Mouse (Mus musculus): ENCODE data around the gene Rfc2.

Gene Rfc2

DNA sequence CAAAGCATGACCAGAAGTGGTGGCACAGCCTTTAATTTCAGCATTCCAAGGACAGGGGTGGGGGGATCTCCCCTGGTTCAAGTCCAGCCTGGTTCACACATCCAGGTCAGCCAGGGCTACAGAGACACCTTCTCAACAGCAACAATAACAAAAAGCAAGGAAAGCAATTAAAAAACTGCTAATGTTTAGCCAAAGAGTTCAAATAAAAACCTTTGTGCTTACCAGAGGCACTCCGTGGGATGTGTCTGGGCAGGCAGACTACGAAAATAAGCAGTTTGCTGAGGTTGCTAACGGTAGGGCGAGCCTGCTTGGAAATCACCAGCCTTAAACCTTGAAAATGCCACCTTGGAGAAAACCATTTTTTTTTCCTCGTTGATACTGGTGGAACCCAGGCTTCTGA lies at the start of gene Rfc2:
TSS of gene Rfc2 (plus strand) at position 221 of the 400 bp plus-strand sequence.
- DNase-seq (ENCODE audit: low spot score) = no peak

GRCm38 (mm10) chr5:134531585-134531984 lies 49.6 kb upstream of the Rfc2 start:
- no peak for DNase-seq (ENCODE audit: low spot score)

DNA sequence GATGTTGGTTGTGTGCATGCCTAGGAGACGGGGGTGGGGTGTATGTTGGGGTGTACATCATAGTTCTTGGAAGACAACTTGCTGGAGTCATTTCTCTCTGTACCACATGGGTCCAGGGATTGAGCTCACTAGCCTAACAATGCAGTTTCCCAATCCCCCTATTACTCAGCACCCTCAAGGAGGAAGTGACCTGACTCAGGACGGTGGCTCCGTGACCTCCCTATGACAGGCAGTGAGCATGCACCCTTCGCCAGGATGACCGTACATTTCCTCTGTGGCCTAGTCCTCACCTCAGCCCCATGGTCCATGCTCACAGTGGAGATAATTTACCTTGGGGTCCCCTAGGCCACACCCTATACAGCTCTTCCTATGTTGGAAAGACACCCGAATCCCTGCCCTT lies 48.7 kb upstream of the Rfc2 start:
- no peak for DNase-seq (ENCODE audit: low spot score)

DNA sequence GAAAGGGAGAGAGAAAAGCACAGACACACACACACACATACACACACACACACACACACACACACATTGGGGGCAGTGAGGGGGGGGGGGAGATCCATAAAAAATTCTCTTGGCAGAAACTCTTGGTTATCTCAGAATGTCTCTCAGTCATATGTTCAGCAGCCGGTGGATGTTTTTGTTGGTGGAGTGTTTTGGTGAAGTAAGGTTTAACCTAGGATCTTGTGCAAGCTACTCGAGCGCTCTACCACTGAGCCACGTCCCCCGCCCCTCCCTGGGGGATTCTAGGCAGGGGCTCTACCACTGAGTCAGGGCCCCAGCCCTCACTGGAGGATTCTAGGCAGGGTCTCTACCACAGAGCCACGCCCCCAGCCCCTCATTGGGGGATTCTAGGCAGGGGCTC lies 45.1 kb upstream of the Rfc2 start:
- DNase-seq (ENCODE audit: low spot score) = no peak

- no peak for DNase-seq (ENCODE audit: low spot score)
Observed at GRCm38 (mm10) chr5:134539891-134540290, 41.3 kb upstream of the Rfc2 start.

GRCm38 (mm10) chr5:134540881-134541280 lies 40.3 kb upstream of the Rfc2 start:
- DNase-seq (ENCODE audit: low spot score) = no peak

DNA sequence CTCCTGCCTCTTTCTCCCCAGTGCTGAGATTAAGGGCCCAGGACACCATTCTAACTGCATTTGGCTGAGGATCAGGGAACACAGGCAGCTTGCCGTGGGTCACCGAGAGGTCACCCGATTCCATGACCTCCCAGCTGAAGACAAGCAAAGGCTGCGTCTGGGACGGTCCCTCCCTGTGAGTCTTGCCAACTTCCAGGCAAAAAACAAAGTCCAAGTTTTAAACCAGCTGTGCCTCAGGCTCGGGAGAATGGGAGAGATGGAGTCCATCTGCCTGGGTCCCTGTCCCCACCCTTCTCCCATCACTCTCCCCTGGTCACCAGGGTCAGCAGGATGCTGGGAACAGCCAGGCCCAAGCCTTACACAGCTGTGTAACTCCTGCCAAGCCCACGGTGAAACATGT lies 39.5 kb upstream of the Rfc2 start:
- DNase-seq (ENCODE audit: low spot score) = no peak

DNA sequence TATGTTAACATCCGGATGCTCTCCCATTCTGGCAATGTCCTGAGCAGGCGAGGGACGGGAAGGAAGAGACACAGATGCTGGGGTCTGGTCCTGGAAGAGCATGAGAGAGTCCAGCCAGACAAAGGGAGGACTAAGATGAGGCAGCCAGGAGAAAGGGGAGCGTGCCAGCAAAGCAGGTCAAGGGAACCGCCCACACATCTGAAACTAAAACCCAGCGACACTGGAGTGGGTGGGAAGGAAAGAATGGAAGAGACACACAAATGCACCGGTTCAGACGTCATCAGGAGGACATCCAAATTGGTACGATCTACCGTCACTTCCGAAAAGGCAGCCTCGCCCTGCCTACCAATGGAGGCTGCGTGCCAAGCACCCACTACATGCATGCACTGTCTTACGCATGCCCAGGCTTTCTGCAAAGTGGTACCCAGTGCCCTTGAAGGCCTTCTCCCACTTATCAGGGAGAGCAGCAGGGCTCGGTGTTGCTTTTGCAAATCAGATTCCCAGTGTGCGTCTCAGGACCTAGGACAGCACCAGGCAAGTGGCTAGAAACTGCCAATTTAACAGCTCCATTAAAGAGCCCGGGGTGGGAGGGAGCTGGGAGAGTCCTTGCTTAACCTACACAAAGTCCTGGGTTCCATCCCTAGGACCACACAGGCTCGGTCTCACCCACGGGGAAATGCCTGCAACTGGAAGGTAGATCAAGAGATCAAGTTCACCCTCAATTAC lies 36.5 kb upstream of the Rfc2 start:
- DNase-seq (ENCODE audit: low spot score) = no peak

DNA sequence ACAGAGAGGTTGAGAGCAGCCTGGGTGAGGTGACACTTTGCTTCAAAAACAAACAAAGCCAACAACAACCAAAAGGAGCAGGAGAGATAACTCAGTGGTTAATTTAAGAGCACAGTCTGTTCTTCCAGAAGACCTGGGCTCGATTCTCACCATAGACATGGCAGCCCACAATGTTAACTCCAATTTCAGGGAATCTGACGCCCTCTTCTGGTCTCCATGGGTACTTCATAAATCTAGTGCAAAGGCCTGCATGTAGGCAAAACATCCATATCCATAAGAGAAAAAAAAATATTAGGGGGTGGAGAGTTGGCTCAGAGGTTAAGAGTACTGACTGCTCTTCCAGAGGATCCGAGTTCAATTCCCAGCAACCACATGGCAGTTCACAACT lies 35.9 kb upstream of the Rfc2 start:
- no peak for DNase-seq (ENCODE audit: low spot score)

DNA sequence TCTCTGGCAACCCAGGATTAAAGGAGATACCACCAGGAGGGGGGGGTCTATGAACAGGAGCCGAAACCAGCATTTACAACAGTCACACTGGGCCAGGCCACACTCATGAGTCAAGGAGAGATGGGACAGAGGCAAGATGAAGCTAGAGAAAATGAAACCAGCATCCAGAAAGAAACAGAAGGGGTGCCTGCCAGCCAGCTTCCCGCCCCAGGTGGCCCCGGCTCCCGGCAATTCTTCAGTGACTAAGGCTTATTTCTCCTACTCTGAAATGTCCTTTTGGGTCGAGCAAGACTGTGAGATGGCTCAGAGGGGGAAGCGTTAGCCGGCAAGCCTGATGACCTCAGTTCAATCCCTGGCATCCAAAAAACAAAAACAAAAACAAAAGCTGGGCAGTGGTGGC lies 34.4 kb upstream of the Rfc2 start:
- no peak for DNase-seq (ENCODE audit: low spot score)

DNA sequence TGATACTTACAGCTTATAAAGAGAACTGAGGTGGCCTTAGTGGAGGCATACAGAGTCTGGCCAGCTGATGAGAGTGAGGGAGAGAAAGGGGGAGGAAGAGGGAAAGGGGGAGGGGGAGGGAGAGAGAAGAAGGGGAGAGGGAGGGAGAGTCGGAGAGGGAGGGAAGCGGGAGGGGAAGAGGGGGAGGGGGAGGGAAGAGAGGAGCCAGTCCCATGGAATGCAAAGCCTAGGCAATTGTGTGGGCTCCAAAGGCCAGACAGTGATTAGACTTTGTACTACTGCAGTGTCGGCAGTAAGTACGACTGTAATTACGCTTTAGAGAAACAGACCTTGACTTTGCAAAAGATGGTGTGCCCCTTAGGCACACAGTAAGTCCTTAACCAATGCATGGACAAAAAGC lies 32.9 kb upstream of the Rfc2 start:
- no peak for DNase-seq (ENCODE audit: low spot score)

DNA sequence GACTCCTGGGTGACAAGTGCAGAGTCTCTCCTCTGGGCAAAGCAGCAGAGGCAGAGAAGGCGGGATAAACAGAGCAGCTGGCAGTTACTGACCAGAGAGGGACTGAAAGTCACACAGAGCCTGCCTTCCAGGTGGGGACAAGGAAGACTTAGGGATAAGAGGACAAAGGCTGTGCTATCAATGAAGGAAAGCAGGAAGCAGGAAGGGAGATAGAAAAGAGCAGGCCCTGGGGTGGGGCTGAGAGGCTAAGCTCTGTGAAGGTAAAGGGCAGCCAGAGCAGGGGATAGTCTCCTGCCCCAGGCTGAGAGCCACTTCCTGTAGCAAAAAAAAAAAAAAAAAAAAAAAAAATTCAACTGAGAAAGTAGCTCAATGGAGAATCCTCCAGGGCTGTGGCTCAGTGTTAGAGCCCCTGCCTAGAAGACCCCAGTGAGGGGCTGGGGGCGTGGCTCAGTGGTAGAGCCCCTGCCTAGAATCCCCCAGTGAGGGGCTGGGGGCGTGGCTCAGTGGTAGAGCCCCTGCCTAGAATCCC lies 31.5 kb upstream of the Rfc2 start:
- no peak for DNase-seq (ENCODE audit: low spot score)

DNA sequence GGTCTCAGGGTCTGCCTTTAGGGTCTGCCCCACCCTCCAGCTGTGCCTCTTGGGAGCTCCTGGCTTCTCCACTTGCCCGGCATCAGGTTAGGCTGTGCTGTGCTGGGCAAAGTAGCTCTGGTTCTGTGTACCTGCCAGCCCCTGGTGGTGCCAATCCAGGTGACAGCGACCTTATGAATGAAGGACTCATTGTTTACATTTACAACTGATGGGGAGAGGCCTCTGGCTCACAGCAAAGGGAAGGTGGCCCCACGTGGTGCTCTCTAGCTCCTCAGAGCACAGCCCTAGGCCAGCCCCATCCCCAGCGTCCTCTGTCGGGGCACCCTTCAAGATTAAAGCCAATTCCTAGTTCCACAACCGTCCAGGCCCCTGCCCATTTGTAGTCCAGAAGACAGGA lies 30.3 kb upstream of the Rfc2 start:
- DNase-seq (ENCODE audit: low spot score) = no peak

DNA sequence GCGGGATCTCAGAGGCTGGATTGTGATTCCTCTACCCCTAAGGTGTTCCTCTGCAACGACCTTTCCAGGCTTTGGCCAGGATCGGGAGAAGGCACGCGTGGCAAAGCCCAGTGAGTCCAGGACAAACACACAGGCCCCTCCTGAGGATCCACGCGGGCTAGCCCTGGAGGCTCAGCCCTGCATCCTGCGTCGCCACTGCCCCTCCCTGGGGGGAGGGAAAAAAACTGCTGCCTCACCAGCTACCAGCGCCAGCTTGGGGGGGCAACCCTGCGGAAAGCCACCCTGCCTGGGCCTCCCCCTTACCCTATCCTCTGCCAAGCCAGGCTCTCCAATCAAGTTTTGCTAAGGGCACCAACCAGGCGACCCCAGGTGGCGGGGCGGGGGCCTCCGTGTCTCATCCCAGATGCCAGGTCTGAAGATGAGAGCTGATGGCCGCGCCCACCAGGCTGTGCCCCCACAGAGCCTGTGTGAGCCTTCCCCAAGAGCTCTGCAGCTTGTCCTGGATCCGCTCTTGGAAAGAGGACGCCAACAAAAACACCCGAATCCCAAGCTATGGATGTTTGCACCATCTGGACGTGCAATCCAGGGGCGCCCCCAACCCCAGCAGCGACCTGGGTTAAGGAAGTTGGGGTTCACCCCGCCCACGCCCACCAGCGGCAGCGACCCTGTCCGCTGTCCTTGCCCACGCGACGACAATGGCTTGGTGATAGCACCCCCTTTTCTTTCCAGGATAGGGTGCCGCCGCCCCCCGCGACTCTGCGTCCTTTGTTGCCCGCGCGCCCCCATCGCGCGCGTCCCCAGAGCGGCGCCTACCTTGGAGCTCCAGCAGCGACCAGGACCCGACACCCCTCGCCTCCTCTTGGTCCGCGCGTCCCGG lies 29.7 kb upstream of the Rfc2 start:
- no peak for DNase-seq (ENCODE audit: low spot score)

DNA sequence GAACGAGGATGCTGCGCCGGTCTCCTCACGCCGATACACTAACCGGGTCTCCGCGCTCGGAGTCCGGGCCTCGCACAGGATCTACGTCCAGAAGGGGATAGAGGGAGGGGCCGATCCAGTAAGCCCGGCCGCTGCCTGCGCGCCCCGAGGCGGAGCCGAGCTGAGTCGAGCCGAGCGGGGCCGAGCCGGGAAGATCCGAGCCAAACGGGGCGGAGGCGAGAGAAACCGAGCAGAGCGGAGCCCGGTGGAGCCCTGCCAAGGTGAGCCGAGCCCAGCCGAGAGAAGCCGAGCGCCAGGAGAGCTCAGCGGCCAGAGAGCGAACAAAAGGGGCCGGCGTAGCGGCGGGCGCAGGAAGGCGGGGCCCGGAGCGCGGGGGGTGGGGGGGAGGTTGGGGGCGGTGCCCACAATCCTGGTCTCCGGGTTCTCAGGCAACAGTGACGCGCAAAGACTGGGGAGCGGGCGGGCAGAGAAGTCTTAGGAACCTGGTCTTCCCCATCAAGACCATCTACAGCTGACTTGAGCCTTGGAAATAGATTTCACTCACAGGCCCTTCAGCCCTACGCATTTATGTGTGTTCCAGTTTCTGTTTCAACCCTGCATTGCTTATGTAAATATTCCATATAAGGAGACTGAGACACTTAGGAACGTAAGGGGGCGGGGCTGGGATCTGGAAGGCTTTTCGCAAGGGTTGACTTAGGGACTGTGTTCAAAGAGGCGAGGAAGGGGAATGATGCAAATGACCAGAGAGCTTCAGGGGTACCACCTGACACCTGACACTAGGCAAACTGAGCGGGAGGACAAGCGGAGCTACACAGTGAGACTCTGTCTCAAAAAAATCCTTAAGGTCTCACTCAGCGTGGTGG lies 28.8 kb upstream of the Rfc2 start, which contains the start of gene Clip2:
TSS of gene Clip2 (minus strand) at position 325 of the 863 bp plus-strand sequence.
- peak; percentile 62 for DNase-seq (ENCODE audit: low spot score)

- DNase-seq (ENCODE audit: low spot score) = no peak
Observed at GRCm38 (mm10) chr5:134553951-134554546, 27.1 kb upstream of the Rfc2 start.

- no peak for DNase-seq (ENCODE audit: low spot score)
Observed at GRCm38 (mm10) chr5:134555463-134556164, 25.6 kb upstream of the Rfc2 start.

DNA sequence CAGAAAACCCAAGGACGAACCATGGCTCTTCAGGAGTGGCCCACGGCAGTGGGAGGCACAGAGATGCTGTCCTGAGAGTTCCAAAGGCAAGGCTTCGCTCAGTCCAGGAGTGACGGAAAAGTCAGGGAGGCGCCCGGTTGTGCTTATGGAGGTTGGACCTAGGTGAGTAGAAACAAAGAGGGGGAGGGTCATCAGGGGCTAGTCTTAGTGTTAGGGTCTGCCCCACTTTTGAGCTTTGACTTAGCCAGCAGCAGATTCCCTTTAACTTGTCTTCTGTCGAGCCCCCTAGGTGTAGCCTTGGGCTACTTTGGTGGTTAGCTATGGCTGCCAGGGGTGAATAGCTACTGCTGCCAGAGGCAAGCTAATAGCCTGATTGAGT lies 21.1 kb upstream of the Rfc2 start, which contains the start of gene Syna:
TSS of gene Syna (minus strand) at position 101 of the 379 bp plus-strand sequence.
- DNase-seq (ENCODE audit: low spot score) = no peak

- DNase-seq (ENCODE audit: low spot score) = no peak
Observed at GRCm38 (mm10) chr5:134560450-134561171, 20.6 kb upstream of the Rfc2 start.

- DNase-seq (ENCODE audit: low spot score) = no peak
Observed at GRCm38 (mm10) chr5:134564272-134564671, 16.9 kb upstream of the Rfc2 start.

All from c-Kit-positive CD71-positive TER-119-positive erythroid progenitor cells, embryonic 14.5 days (primary cell).